Mouse (Mus musculus): ENCODE measurements around the gene Cxcl12. TPM values are rescaled to one million over a fixed set of nuclear protein-coding genes. Genes with fewer than 3 reads are reported as not detected.

Gene Cxcl12
- polyA plus RNA-seq, 1 experiment: 66.9 TPM

GRCm38 (mm10) chr6:117172358-117172757, 4.0 kb downstream of the Cxcl12 start:
- no peak for DNase-seq (ENCODE audit: extremely low spot score in 1 of 2, low spot score in 1 of 2)

- peak; percentile 33 to 89 for DNase-seq (ENCODE audit: extremely low spot score in 1 of 2, low spot score in 1 of 2)
Observed at GRCm38 (mm10) chr6:117173876-117174275, 5.5 kb downstream of the Cxcl12 start.

GRCm38 (mm10) chr6:117175113-117175793, 6.9 kb downstream of the Cxcl12 start:
- DNase-seq (ENCODE audit: extremely low spot score in 1 of 2, low spot score in 1 of 2): no peak

GRCm38 (mm10) chr6:117176406-117176805, 8.1 kb downstream of the Cxcl12 start:
- DNase-seq (ENCODE audit: extremely low spot score in 1 of 2, low spot score in 1 of 2): no peak

GRCm38 (mm10) chr6:117180303-117180702, 12.0 kb downstream of the Cxcl12 start:
- no peak for DNase-seq (ENCODE audit: extremely low spot score in 1 of 2, low spot score in 1 of 2)

GRCm38 (mm10) chr6:117185381-117185780, 17.0 kb downstream of the Cxcl12 start:
- no peak for DNase-seq (ENCODE audit: extremely low spot score in 1 of 2, low spot score in 1 of 2)

- no peak for DNase-seq (ENCODE audit: extremely low spot score in 1 of 2, low spot score in 1 of 2)
Observed at GRCm38 (mm10) chr6:117190453-117190852, 22.1 kb downstream of the Cxcl12 start.

GRCm38 (mm10) chr6:117191741-117192140, 23.4 kb downstream of the Cxcl12 start:
- no peak for DNase-seq (ENCODE audit: extremely low spot score in 1 of 2, low spot score in 1 of 2)

GRCm38 (mm10) chr6:117192678-117193077, 24.3 kb downstream of the Cxcl12 start:
- DNase-seq (ENCODE audit: extremely low spot score in 1 of 2, low spot score in 1 of 2): no peak

GRCm38 (mm10) chr6:117195270-117195669, 26.9 kb downstream of the Cxcl12 start:
- DNase-seq (ENCODE audit: extremely low spot score in 1 of 2, low spot score in 1 of 2): no peak

GRCm38 (mm10) chr6:117198871-117199270, 30.5 kb downstream of the Cxcl12 start:
- no peak for DNase-seq (ENCODE audit: extremely low spot score in 1 of 2, low spot score in 1 of 2)

GRCm38 (mm10) chr6:117199718-117200117, 31.4 kb downstream of the Cxcl12 start:
- DNase-seq (ENCODE audit: extremely low spot score in 1 of 2, low spot score in 1 of 2): no peak

- no peak for DNase-seq (ENCODE audit: extremely low spot score in 1 of 2, low spot score in 1 of 2)
Observed at GRCm38 (mm10) chr6:117200916-117201315, 32.6 kb downstream of the Cxcl12 start.

- DNase-seq (ENCODE audit: extremely low spot score in 1 of 2, low spot score in 1 of 2): no peak
Observed at GRCm38 (mm10) chr6:117201396-117201795, 33.1 kb downstream of the Cxcl12 start.

- DNase-seq (ENCODE audit: extremely low spot score in 1 of 2, low spot score in 1 of 2): no peak
Observed at GRCm38 (mm10) chr6:117201859-117202258, 33.5 kb downstream of the Cxcl12 start.

GRCm38 (mm10) chr6:117202856-117203400, 34.6 kb downstream of the Cxcl12 start:
- no peak for DNase-seq (ENCODE audit: extremely low spot score in 1 of 2, low spot score in 1 of 2)

- no peak for DNase-seq (ENCODE audit: extremely low spot score in 1 of 2, low spot score in 1 of 2)
Observed at GRCm38 (mm10) chr6:117204112-117204511, 35.8 kb downstream of the Cxcl12 start.

GRCm38 (mm10) chr6:117206834-117207233, 38.5 kb downstream of the Cxcl12 start:
- DNase-seq (ENCODE audit: extremely low spot score in 1 of 2, low spot score in 1 of 2): peak in 1 of 2 experiments; percentile 27

GRCm38 (mm10) chr6:117207289-117207688, 39.0 kb downstream of the Cxcl12 start:
- DNase-seq (ENCODE audit: extremely low spot score in 1 of 2, low spot score in 1 of 2): no peak

- no peak for DNase-seq (ENCODE audit: extremely low spot score in 1 of 2, low spot score in 1 of 2)
Observed at GRCm38 (mm10) chr6:117210086-117210485, 41.8 kb downstream of the Cxcl12 start.

GRCm38 (mm10) chr6:117210536-117210935, 42.2 kb downstream of the Cxcl12 start:
- DNase-seq (ENCODE audit: extremely low spot score in 1 of 2, low spot score in 1 of 2): no peak

GRCm38 (mm10) chr6:117214506-117214905, 46.2 kb downstream of the Cxcl12 start:
- peak; percentile 25 to 67 for DNase-seq (ENCODE audit: extremely low spot score in 1 of 2, low spot score in 1 of 2)

Measured in frontal cortex, adult 2 months (tissue).